Mouse (Mus musculus): ENCODE measurements at regions not wholly inside any gene's neighbourhood (a gene's known extent, or its start where the extent isn't known, plus 50 kb on each side); places are given as distances from the start of the nearest gene placed in this dataset.
A peak's percentile ranks its signal among the peaks of the same experiment; 100 is the strongest.

DNA sequence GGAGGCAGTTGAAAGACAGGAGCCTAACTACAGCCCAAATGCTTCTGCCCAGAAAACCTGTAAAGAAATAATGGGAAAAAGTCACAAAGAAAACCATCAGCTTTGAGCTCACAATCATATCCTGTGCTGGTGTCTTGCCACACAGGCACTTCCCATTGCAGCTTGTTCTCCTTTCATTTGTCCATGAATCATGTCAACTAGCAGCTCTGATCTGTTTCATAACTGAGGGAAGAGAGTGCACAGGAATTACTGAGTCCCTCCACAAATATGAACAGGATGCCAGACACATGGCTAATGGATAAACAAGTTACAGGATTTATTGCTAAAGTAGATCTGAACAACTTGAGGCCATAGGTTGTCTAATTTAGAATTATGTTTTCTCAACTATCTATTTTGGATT lies 286.2 kb downstream of the Rnf144a start:
- no peak for ATAC-seq (ENCODE audit: low read depth)

GRCm38 (mm10) chr12:26126260-26126659 lies 288.8 kb downstream of the Rnf144a start:
- no peak for ATAC-seq (ENCODE audit: low read depth)
- no peak for DNase-seq (ENCODE audit: low spot score)
- WGBS: 80% methylated on average over 9 of the region's 9 CpGs
- Histone ChIP-seq H3K36me3 (ENCODE audit: control insufficient read depth, insufficient read depth, low read length) (no peaks in the 10 kb centered on the region), H3K4me1 (ENCODE audit: control insufficient read depth, insufficient read depth, low read length) (no peaks in the 10 kb centered on the region), H3K9me3 (ENCODE audit: control insufficient read depth, low read length) (no peaks in the 10 kb centered on the region), H3K27me3 (replicated peaks; ENCODE audit: control insufficient read depth, insufficient read depth, low read length) (no peaks in the 10 kb centered on the region), H3K4me3 (ENCODE audit: low read depth, low read length) (no peak overlapping the region), H3K27ac (replicated peaks; ENCODE audit: low read depth, low read length) (no peak overlapping the region), H3K9ac (ENCODE audit: low read depth, low read length) (no peak overlapping the region), H3K4me2 (ENCODE audit: low read depth, low read length) (no peak overlapping the region)

More for the DNA sequence above, 286.2 kb downstream of the Rnf144a start:
- H3K36me3 ChIP-seq (ENCODE audit: control insufficient read depth, insufficient read depth, low read length): no peaks in the 10 kb centered on the region
- H3K27me3 ChIP-seq (replicated peaks; ENCODE audit: control insufficient read depth, insufficient read depth, low read length): no peaks in the 10 kb centered on the region
- H3K4me2 ChIP-seq (ENCODE audit: low read depth, low read length): no peak overlapping the region
- DNase-seq (ENCODE audit: low spot score): no peak
- no peak overlapping the region for H3K27ac ChIP-seq (replicated peaks; ENCODE audit: low read depth, low read length)
- H3K4me3 ChIP-seq (ENCODE audit: low read depth, low read length): no peak overlapping the region
- no peaks in the 10 kb centered on the region for H3K9me3 ChIP-seq (ENCODE audit: control insufficient read depth, low read length)
- H3K4me1 ChIP-seq (ENCODE audit: control insufficient read depth, insufficient read depth, low read length): no peaks in the 10 kb centered on the region
- no peak overlapping the region for H3K9ac ChIP-seq (ENCODE audit: low read depth, low read length)

DNA sequence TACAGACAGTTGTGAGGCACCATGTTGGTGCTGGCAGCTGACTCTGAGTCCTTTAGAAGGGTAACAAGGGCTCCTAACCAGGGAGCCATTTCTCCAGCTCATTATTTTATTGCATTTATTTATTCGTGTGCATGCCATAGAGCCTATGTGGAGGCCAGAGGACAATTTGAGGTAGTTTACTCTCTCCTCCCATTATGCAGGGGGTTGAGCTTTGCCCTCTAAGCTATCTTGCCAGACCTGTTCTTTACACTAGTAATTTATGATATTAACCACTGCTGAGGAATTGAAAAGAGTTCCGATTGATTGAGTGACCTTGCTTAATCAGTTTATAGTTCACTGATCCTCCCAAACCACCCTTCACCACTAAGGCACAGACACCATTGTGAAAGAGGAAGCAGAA lies 290.8 kb downstream of the Rnf144a start:
- H3K4me2 ChIP-seq (ENCODE audit: low read depth, low read length): no peak overlapping the region
- no peak overlapping the region for H3K27ac ChIP-seq (replicated peaks; ENCODE audit: low read depth, low read length)
- H3K4me3 ChIP-seq (ENCODE audit: low read depth, low read length): no peak overlapping the region
- no peak for ATAC-seq (ENCODE audit: low read depth)
- H3K27me3 ChIP-seq (replicated peaks; ENCODE audit: control insufficient read depth, insufficient read depth, low read length): no peaks in the 10 kb centered on the region
- H3K9ac ChIP-seq (ENCODE audit: low read depth, low read length): no peak overlapping the region
- no peaks in the 10 kb centered on the region for H3K4me1 ChIP-seq (ENCODE audit: control insufficient read depth, insufficient read depth, low read length)
- WGBS: 76% methylated on average over 2 of the region's 2 CpGs
- no peaks in the 10 kb centered on the region for H3K36me3 ChIP-seq (ENCODE audit: control insufficient read depth, insufficient read depth, low read length)
- DNase-seq (ENCODE audit: low spot score): no peak
- no peaks in the 10 kb centered on the region for H3K9me3 ChIP-seq (ENCODE audit: control insufficient read depth, low read length)

DNA sequence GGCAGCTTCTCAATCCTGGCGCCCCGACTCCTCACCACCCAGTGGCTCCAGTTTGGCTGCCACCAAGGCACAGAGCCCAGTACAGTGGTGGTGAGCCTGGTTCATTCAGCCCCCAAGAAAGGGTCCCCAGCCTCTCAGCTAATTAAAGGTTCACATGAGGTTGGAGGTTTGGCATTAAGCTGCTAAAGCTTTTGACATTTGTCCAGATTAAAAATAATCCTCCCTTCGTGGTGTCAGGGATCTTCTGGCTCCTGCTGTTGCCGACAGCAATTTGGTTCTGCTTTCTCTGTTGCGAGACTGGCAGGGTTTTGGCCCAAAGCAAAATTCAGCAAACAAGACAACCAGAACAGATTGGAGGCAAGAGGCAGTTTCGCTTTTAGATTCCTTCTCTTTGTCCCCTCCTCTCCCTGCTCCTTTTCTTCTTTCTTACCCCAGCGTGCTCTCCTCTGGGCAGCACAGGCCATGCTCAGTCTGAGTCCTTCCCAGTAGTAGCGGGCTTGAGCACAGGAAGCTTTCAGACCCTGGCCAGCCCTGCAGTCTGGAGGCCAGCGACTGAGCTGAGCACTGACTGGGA lies 299.6 kb downstream of the Rnf144a start:
- H3K9ac ChIP-seq (ENCODE audit: low read depth, low read length): no peak overlapping the region
- no peaks in the 10 kb centered on the region for H3K27me3 ChIP-seq (replicated peaks; ENCODE audit: control insufficient read depth, insufficient read depth, low read length)
- peaks cover 13% of the 10 kb centered on the region for H3K4me1 ChIP-seq (ENCODE audit: control insufficient read depth, insufficient read depth, low read length)
- WGBS: 55% methylated on average over 9 of the region's 9 CpGs
- peak overlapping the region; percentile 67 for H3K27ac ChIP-seq (replicated peaks; ENCODE audit: low read depth, low read length)
- peak; percentile 27 for DNase-seq (ENCODE audit: low spot score)
- H3K36me3 ChIP-seq (ENCODE audit: control insufficient read depth, insufficient read depth, low read length): no peaks in the 10 kb centered on the region
- no peaks in the 10 kb centered on the region for H3K9me3 ChIP-seq (ENCODE audit: control insufficient read depth, low read length)
- ATAC-seq (ENCODE audit: low read depth): no peak
- no peak overlapping the region for H3K4me3 ChIP-seq (ENCODE audit: low read depth, low read length)
- H3K4me2 ChIP-seq (ENCODE audit: low read depth, low read length): no peak overlapping the region

DNA sequence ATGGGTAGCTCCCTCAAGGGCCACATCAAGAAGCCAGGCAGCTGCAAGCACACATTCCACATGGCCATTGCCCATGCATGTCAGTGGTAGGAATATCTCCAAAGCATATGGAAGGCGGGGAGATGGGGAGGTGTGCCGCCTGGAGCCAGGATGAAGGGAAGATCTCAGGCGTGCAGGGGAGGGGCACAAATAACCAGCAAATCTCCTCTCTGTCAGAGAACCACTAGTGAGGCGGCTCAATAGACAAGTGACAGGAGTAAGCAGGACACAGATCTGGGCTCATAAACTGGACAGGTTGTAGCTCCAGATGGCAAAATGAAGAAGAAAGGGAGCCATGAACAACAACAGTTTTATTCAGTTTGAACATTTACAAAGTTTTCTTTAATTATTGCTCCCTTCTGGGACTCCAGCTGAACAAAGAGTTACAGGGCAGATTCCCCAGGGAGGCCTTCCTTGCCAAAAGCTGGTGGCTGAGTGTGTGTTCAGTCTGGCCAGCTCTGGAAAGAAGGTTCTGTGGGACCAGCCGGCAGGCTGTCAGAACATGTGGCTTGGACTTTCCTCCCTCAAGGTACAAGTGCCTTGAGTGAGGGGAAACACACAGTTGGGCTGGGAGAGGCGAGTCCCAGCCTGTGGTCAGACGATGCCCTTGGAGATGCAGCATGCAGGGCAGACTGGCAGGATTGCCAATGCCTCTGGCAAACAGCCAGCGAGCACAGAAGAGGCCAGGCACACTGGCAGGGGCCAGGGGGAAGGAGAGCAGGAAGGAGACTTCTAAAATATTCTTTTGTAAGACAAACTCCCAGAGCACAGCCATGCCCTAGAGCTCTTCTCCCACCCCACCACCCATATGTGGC lies 302.7 kb downstream of the Rnf144a start:
- peak; percentile 79 for ATAC-seq (ENCODE audit: low read depth)
- Histone ChIP-seq H3K4me3 (ENCODE audit: low read depth, low read length) (no peak overlapping the region), H3K27me3 (replicated peaks; ENCODE audit: control insufficient read depth, insufficient read depth, low read length) (no peaks in the 10 kb centered on the region), H3K27ac (replicated peaks; ENCODE audit: low read depth, low read length) (peak overlapping the region; percentile 67; the same call in 1 of the 2 replicates), H3K4me1 (ENCODE audit: control insufficient read depth, insufficient read depth, low read length) (peaks cover 13% of the 10 kb centered on the region), H3K9ac (ENCODE audit: low read depth, low read length) (0 out of 2 replicates have a peak overlapping the region, but pooled peaks have one; percentile 19), H3K9me3 (ENCODE audit: control insufficient read depth, low read length) (no peaks in the 10 kb centered on the region), H3K36me3 (ENCODE audit: control insufficient read depth, insufficient read depth, low read length) (no peaks in the 10 kb centered on the region), H3K4me2 (ENCODE audit: low read depth, low read length) (no peak overlapping the region)
- 58% methylated on average over 8 of the region's 8 CpGs for WGBS
- peak; percentile 73 for DNase-seq (ENCODE audit: low spot score)

- WGBS: 86% methylated on average over 6 of the region's 6 CpGs
These were observed 305.2 kb downstream of the Rnf144a start for GRCm38 (mm10) chr12:26109866-26110265.

GRCm38 (mm10) chr12:26104372-26104771 lies 310.7 kb downstream of the Rnf144a start:
- Histone ChIP-seq H3K27me3 (replicated peaks; ENCODE audit: control insufficient read depth, insufficient read depth, low read length) (no peaks in the 10 kb centered on the region), H3K4me3 (ENCODE audit: low read depth, low read length) (no peak overlapping the region), H3K4me2 (ENCODE audit: low read depth, low read length) (no peak overlapping the region), H3K4me1 (ENCODE audit: control insufficient read depth, insufficient read depth, low read length) (no peaks in the 10 kb centered on the region), H3K27ac (replicated peaks; ENCODE audit: low read depth, low read length) (no peak overlapping the region), H3K36me3 (ENCODE audit: control insufficient read depth, insufficient read depth, low read length) (no peaks in the 10 kb centered on the region), H3K9me3 (ENCODE audit: control insufficient read depth, low read length) (no peaks in the 10 kb centered on the region), H3K9ac (ENCODE audit: low read depth, low read length) (no peak overlapping the region)
- DNase-seq (ENCODE audit: low spot score) (no peak), ATAC-seq (ENCODE audit: low read depth) (no peak)
- 90% methylated on average over 3 of the region's 3 CpGs for WGBS

More at GRCm38 (mm10) chr12:26109866-26110265, 305.2 kb downstream of the Rnf144a start:
- no peak for ATAC-seq (ENCODE audit: low read depth)
- Histone ChIP-seq H3K4me2 (ENCODE audit: low read depth, low read length) (no peak overlapping the region), H3K27ac (replicated peaks; ENCODE audit: low read depth, low read length) (no peak overlapping the region), H3K27me3 (replicated peaks; ENCODE audit: control insufficient read depth, insufficient read depth, low read length) (no peaks in the 10 kb centered on the region), H3K4me1 (ENCODE audit: control insufficient read depth, insufficient read depth, low read length) (peaks cover 10% of the 10 kb centered on the region), H3K9ac (ENCODE audit: low read depth, low read length) (no peak overlapping the region), H3K4me3 (ENCODE audit: low read depth, low read length) (no peak overlapping the region), H3K9me3 (ENCODE audit: control insufficient read depth, low read length) (no peaks in the 10 kb centered on the region), H3K36me3 (ENCODE audit: control insufficient read depth, insufficient read depth, low read length) (no peaks in the 10 kb centered on the region)
- DNase-seq (ENCODE audit: low spot score): no peak

DNA sequence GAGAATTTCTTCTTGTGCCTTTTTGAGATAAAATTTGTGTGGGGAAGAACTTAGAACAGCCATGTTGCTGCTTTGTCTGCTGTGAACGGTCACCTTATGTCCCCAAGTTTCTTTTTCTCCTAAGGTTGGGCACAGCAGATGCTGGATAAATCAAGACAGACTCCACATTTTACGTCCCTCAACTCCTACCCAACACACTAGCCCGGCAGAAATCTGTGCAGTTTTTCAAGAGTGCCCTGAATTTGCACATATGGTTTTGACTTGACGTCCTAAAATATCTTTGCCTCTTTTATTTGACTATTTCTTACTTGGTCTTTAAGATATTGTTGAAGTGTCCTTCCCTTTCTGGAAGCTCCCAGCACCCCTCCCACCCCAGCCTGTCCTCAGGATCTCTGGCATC lies 312.7 kb downstream of the Rnf144a start:
- no peaks in the 10 kb centered on the region for H3K4me1 ChIP-seq (ENCODE audit: control insufficient read depth, insufficient read depth, low read length)
- H3K4me3 ChIP-seq (ENCODE audit: low read depth, low read length): no peak overlapping the region
- WGBS: 83% methylated on average over 4 of the region's 4 CpGs
- no peak for ATAC-seq (ENCODE audit: low read depth)
- no peak for DNase-seq (ENCODE audit: low spot score)
- no peaks in the 10 kb centered on the region for H3K9me3 ChIP-seq (ENCODE audit: control insufficient read depth, low read length)
- no peak overlapping the region for H3K4me2 ChIP-seq (ENCODE audit: low read depth, low read length)
- H3K27ac ChIP-seq (replicated peaks; ENCODE audit: low read depth, low read length): no peak overlapping the region
- H3K36me3 ChIP-seq (ENCODE audit: control insufficient read depth, insufficient read depth, low read length): no peaks in the 10 kb centered on the region
- no peaks in the 10 kb centered on the region for H3K27me3 ChIP-seq (replicated peaks; ENCODE audit: control insufficient read depth, insufficient read depth, low read length)
- no peak overlapping the region for H3K9ac ChIP-seq (ENCODE audit: low read depth, low read length)

GRCm38 (mm10) chr12:26100140-26100539 lies 314.9 kb downstream of the Rnf144a start:
- DNase-seq (ENCODE audit: low spot score): no peak
- Histone ChIP-seq H3K36me3 (ENCODE audit: control insufficient read depth, insufficient read depth, low read length) (no peaks in the 10 kb centered on the region), H3K27me3 (replicated peaks; ENCODE audit: control insufficient read depth, insufficient read depth, low read length) (no peaks in the 10 kb centered on the region), H3K4me2 (ENCODE audit: low read depth, low read length) (no peak overlapping the region), H3K4me3 (ENCODE audit: low read depth, low read length) (no peak overlapping the region), H3K9ac (ENCODE audit: low read depth, low read length) (no peak overlapping the region), H3K9me3 (ENCODE audit: control insufficient read depth, low read length) (no peaks in the 10 kb centered on the region), H3K4me1 (ENCODE audit: control insufficient read depth, insufficient read depth, low read length) (no peaks in the 10 kb centered on the region), H3K27ac (replicated peaks; ENCODE audit: low read depth, low read length) (no peak overlapping the region)
- WGBS: 85% methylated on average over 2 of the region's 2 CpGs
- ATAC-seq (ENCODE audit: low read depth): no peak

Measured in embryonic facial prominence, embryonic 14.5 days (tissue).